Mouse (Mus musculus): ENCODE data around the gene Rps6ka1.
"Not testable (repeated sequence)": the region's sequence is repeated elsewhere in the genome, so short reads cannot be mapped to it uniquely, and the experiment has no call there.

Gene Rps6ka1

DNA sequence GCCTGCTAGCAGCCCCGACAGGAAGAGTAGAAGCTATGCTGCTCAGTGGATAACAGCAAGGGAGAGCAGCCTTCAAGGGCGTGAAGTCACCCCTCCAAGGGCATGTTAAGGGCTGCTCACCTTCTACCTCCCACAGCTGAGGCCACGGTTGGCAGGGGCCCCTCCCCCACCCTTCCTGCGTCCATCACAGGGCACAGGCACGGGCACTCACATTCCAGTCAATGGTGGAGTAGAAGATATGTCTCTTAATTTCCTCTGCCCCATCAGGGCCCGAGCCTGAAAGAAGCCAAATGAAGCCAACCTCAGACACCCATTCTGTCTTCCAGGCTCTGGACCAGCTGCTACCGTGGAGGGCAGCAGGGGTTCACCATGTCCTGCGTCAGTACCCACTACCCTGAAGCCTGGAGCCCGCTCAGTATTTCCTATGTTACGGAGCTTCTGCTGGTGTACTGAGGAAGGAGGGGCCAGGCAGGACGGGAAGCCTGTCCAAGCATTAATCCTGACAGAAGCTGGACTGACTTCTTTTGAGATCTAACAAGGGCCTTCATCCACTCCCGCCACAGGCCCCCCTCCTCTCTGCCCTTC, 23.7 kb downstream of the Rps6ka1 start:
- ATAC-seq (ENCODE audit: low TSS enrichment), result no peak

DNA sequence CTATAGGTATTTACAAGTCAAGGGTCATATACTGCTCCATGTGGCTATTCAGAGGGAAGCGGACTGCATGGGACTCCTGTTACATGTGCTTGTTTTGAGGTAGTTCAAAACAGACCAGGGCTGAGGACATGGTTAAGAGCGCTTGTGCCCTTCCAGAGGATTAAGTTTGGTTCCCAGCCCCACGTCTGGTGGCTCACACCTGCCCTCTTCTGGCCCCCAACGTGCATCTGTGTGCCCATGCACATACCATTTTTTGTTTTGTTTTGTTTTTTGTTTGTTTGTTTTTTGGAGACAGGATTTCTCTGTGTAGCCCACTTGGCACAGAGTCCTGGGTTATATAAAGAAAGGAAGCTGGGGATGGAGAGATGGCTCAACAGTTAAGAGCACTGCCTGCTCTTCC, 30.1 kb downstream of the Rps6ka1 start:
- ATAC-seq (ENCODE audit: low TSS enrichment), result no peak

DNA sequence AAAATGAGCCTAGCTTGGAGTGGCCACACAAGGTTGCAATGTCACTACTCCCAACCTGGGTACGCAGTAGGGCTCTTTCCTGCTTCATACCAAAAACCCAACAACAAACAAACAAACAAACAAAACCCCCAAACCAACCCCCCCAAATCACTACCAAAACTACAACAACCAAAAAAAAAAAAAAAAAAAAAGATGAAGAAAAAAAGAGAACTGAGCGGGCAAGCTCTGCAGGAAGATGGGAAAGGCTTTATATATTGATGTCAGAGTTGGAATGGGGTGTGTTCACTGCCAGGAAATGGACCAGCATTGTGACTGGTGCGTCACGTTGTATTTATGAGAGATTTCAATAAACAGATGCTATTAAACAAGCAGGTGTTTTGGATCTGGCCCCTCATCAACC, 33.0 kb downstream of the Rps6ka1 start:
- no peak for ATAC-seq (ENCODE audit: low TSS enrichment)

DNA sequence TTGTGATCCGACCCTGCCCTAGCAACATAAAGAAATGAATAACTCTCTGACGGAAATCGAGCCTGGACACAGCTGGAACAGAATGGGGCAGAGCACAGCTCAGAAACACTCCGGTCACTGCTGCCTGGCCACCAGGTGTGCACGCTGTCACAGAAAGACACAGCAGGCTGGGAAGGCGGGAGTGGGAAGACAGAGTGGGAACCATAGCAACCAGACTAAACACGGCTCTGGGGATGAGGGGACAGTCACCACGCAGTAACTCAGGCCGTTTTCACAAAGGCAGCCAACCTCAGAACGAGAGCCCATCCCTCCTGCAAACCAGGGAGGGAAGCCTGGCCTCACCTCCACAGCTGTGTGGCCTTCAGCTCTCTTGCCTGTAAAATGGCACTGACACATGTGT, 34.0 kb downstream of the Rps6ka1 start:
- ATAC-seq (ENCODE audit: low TSS enrichment), result peak; percentile 82; the same call in 1 of the 2 replicates

DNA sequence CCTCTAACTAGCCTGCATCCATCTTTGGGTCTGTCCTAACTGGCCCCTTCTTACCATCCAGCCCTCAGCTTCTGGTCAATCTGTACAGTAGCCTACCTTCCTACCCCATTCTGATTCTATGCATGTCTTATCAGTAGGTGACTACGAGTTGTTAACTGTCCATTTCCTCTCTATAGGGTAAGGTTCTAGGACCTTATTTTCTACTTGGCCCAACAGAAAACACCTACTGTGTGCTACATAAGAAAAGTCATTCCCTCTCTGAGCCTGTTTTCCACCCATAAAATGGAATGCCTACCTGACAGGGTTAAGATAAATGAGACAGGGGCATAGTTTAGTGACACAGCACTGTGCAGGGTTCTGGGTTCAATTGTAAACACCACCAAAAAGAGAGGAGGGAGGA, 41.0 kb downstream of the Rps6ka1 start:
- ATAC-seq (ENCODE audit: low TSS enrichment), result no peak

DNA sequence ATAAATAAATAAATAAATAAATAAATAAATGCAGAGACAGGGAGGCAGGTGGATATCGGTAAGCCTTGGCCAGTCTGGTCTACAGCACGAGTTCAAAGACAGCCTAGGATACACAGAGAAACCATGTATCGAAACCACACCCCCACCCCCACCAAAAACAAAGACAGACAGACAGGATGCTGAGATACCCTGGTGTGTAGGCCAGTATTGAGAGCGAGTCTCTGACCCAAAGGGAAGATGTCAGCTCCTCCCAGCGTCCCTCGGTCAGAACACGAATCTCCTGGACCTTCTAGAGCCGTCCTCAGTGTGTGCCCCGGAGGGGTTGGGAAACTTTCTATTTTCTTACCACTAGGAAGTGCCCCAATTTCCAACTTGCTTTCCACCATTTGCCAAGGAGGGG, 42.5 kb downstream of the Rps6ka1 start:
- no peak for ATAC-seq (ENCODE audit: low TSS enrichment)

DNA sequence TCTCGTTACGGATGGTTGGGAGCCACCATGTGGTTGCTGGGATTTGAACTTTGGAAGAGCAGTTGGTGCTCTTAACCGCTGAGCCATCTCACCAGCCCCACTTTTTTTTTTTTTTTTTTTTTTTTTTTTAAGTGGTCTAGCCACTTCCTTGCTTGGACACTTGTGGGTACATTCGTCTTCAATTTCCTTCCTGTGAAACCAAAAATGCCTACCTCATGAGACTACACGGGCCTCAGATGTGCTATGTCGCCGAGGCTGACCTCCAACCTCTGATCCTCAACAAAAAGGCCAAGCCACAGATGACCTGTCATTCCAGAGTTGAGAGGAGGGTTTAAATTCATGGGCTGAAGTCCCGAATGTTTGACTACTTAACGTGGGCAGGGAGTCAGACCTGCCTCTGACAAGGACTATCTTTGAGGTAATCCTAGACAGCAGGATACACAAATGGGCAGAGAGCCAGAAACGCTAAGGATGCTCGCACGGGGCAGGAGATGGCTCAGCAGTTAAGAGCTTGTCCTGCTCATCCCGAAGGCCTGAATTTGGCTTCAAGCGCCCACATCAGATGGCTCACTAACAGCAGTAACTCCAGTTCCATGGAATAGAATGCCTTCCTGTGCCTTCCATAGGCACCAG, 43.3 kb downstream of the Rps6ka1 start:
- ATAC-seq (ENCODE audit: low TSS enrichment), result no peak

DNA sequence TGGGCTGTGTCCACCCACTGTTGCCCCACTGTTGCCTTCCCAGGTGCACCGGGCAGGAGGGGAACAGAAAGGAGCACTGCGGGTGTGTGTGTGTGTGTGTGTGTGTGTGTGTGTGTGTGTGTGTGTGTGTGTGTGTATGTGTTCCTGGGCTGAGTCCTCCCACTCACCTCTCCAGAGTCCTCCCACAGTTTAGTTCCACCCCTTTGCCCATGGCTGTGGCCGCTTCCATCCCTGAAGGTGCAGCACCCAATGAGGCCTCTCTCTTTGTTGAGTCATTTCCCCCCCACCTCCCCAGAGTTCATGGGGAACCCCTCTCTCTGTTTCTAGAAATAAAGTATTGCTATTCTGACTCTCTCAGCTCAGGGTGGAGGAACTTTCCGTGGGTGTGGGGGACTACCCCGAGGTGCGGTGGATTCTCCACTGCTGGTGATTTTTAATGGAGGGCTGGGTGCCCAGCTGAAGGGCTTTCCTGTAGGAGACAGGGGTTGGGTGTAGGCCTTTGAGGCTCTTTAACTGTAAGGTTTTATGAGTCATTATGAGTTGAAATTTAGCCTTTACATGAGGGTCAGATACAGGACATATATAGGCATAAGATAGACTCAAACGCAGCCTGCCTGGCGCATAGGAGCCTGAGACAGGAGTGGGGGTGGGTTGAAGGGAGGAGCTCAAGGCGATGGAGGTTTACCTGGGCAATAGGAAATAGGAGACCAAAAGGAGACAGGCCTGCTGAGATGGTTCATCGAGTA, 44.4 kb downstream of the Rps6ka1 start:
- no peak for ATAC-seq (ENCODE audit: low TSS enrichment)

DNA sequence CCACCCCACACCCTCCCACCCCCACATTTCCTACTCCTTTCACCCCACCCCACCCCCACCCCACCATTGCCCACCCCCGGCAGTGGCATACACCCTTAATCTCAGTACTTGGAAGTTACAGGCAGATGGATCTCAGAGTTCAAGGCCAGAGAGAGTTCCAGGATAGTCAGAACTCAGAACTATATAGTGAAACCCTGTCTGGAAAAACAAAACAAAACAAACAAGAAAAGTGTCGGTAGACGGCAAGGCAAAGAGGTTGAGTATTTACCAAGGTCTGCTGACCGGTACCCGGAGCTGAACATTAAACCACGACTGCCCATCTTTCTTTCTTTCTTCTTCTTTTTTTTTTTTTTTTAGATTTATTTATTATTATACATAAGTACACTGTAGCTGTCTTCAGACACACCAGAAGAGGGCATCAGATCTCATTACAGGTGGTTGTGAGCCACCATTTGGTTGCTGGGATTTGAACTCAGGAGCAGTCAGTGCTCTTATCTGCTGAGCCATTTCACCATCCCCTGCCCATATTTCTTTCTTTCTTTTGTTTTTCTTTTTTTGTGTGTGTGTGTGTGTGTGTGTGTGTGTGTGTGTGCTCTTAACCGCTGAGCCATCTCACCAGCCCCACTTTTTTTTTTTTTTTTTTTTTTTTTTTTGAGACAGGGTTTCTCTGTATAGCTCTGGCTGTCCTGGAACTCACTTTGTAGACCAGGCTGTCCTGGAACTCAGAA, 45.7 kb downstream of the Rps6ka1 start:
- not testable (repeated sequence) for ATAC-seq (ENCODE audit: low TSS enrichment)

DNA sequence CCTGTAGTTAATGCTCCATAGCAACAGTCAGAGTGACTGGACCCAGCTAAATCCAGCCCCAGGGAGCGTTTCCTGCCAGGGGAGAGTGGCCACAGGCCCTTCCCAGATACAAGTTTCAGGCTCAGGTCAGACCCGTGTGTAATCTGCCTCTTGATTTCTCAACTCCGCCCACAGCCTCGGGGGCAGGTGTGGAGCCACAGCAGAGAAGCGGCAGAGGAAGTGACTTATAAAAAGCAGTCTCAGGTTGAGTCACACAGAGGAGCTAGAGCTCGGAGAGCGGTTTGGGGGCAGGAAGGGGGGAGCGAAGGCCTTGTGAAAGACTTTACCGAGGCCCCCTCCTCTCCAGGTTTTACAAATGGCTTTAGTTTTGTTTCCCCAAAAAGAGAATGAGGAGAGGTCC, 46.6 kb downstream of the Rps6ka1 start:
- ATAC-seq (ENCODE audit: low TSS enrichment), result peak; percentile 76; the same call in 1 of the 2 replicates

DNA sequence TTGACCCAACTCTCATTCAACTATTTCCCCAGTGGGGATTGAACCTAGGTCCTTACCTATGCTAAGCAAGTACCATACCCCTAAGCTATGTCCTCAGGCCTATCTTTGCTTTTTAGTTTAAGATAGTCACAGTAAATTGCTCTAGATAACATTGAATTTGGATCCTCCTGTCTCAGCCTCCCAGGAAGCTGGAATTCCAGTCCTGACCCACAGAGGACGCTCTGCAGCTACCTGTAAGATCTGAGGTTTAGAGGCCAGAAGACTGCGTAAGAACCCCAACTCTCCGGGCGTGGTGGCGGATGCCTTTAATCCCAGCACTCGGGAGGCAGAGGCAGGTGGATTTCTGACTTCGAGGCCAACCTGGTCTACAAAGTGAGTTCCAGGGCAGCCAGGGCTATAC, 47.1 kb downstream of the Rps6ka1 start:
- ATAC-seq (ENCODE audit: low TSS enrichment), result no peak

DNA sequence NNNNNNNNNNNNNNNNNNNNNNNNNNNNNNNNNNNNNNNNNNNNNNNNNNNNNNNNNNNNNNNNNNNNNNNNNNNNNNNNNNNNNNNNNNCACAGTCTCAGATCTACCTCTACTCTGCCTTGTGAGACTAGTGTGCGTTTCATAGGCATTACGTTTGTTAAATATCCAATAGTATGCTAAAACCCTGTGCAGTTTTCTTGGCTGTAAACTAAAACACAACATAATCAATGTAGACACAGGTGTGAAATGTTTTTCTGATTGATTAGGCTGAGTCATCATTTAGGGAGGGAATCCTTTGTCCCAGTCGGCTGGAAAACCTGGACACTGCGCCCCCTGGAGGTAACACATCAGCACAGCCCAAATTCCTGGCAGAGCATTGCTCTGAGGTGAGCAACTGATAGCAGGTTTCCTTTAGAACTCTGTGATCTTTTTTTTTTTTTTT, 48.2 kb downstream of the Rps6ka1 start:
- no peak for ATAC-seq (ENCODE audit: low TSS enrichment)

DNA sequence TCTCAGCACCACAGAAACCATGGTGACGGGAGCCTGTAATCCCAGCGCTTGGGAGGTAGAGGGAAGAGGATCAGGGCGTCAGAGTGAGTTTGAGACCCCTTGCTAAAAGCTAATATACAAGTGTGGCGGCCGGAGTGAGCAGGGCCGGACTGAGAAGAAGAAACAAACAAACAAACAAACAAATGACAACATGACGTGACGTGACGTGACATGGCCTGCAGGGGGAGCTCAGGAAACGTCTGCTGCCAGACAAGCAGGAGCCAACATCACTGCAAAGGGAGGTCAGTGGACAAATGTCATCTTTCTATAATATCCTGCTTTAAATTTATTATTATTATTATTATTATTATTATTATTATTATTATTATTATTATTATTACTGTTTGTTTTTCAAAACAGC, 51.0 kb downstream of the Rps6ka1 start:
- ATAC-seq (ENCODE audit: low TSS enrichment), result no peak

DNA sequence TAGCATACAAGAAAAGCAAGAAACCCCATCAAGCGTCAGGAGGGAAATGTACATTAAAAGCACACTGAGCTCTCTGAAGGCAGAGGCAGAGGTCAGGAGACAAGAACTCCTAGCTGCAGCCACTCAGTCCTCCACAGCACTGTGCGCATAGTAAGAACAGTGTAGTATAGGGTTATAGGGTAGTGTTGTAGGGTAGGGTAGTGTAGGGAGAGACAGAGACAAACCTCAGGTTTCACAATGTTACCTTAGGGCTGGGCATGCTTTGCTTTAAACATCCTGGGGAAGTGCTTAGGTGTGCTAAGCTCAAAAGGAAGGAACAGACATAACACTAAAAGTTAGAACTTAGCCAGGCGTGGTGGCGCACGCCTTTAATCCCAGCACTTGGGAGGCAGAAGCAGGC, 52.4 kb downstream of the Rps6ka1 start:
- no peak for ATAC-seq (ENCODE audit: low TSS enrichment)

DNA sequence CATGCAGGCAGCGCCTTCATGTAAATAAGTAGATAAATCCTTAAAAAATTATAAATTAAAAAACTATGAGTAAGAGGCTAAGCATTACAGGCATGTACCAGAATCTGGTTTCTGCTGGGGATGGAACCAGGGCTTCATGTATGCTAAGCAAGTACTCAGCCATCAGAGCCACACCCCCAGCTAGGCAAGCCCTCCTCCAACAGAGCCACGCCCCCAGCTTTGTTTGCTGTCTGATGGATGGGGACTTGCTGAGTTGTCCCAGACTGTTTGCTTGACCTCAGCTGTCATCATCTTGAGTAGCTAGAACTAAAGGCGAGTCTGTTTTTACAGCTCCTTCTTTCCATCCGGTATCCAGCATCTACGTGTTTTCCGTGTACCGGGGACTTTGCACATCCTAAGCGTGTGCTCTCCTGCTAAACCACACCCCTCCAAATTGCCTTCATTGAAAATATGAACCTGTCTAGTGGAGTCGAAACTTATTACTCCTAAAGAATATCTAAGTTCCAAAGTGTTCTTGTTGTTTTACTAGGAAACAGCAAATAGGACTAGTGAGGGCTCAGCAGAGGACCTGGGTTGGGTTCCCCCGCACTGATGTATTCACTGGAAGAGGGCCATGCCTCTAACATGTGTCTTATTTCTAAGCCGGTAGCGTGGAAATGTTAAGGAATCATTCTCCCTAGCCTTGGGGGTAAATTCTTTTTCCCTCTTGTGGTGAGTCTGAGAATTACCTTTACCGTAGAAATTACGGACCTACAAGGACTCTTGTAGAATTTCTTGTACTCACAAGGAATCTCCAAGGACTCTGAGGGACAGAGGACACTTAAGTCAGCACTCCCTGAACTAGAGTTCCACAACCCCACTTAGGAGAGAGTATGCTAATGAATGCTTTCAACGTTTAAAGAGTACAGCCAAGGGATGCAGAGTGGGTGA, 54.4 kb downstream of the Rps6ka1 start:
- ATAC-seq (ENCODE audit: low TSS enrichment), result no peak

DNA sequence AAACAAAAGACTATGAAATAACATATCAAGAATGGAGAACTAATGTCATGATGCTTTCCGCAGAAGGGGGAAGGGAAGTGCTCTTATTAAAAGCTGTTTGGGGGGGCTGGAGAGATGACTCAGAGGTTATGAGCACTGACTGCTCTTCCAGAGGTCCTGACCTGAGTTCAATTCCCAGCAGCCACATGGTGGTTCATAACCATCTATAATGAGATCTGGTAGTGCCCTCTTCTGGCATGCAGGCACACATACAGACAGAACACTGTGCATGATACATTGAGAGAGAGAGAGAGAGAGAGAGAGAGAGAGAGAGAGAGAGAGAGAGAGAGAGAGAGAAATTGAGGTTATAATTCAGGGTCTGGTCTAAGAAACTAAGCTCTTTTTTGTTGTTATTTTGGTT, 57.1 kb downstream of the Rps6ka1 start:
- ATAC-seq (ENCODE audit: low TSS enrichment), result no peak

DNA sequence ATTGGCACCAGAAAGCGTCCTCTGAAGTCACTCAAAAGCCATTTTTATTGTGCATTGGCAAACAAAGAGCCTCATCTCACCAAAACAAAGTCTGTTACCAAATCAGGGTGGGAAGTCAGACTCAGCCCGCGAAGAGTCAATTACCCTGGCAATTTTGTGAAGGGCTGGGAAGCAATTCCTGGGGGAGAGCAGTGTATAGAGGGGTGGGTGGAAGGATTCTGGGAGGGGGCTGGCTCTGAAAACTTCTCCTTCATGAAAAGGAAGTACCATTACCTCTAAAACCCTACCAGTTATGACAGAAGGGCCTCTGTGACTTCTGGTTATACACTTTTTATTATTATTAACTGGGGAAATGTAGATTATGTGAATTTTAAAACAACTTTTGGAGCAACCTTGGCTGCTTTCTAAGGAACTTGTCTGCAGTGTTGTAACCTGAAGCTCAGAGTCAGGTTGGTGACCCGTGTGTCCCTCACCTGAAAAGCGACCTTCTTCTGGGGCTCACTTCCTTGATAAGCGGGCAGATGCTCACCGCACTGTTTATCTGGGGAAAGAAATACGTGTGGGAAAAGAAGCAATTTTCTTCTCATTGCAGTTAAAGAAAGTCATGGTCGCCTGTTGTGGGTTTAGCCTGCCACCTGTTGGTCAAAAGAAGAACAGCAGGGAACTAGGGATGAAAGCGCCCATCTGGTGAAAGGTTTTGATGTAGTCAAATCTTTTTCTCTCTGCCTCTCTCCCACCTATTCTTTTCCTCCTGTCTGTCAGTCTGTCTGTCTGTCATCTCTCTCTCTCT, 58.1 kb downstream of the Rps6ka1 start:
- ATAC-seq (ENCODE audit: low TSS enrichment), result no peak

DNA sequence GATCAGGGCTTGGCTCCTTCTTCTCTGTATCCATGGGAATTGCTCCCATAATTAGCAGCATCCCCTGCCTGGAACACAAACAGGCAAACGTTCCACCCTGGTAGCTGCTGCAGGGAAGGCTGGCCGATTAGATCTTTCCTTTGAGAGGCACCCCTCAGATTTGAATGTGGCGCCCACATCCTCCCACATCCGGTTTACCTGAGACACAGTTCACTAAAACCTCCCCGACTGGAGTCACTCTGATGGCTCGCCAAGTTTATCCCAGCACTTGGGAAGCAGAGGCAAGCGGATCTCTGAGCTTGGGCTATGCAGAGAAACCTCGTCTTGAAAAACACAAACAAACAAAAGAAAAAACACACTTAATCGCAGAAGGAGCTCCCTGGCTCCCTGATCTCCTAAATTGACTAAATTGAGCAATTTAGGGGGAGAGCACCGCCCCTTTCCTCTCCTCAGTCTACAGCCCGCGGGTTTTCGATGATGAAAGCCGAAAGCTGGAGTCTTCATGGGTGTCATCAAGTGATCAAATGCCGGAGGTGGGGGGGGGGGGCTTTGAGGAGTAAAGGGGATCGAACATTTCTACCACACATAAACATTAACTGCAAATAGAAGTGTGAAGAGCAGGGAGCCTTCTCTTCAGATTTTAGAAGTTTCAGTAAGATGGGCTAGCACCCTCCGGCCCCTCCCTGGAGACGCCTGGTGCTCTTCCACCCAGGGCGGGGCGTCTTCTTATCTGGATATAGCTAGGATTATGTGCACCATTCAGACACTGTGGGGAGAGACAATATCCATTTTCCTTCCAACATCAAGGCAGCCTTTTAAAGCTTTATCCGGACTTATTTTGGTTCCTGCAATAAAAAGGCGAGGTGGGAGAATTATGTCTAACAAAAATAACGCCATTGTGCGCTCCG, 59.5 kb downstream of the Rps6ka1 start:
- ATAC-seq (ENCODE audit: low TSS enrichment), result no peak

DNA sequence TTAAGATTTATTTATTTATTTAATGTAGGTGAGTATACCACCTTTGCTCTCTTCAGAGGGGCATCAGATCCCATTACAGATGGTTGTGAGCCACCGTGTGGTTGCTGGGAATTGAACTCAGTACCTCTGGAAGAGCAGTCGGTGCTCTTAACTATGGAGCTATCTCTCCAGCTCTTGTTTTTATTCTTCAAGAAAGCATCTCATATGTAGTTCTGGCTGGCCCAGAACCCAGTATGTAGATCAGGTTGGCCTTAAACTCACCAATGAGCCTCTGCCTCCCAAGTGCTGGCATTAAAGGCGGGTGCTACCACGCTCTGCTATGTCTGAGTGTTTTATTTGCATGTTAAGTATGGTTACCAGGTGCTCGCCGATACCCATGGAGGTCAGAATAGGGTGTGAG, 60.2 kb downstream of the Rps6ka1 start:
- no peak for ATAC-seq (ENCODE audit: low TSS enrichment)

DNA sequence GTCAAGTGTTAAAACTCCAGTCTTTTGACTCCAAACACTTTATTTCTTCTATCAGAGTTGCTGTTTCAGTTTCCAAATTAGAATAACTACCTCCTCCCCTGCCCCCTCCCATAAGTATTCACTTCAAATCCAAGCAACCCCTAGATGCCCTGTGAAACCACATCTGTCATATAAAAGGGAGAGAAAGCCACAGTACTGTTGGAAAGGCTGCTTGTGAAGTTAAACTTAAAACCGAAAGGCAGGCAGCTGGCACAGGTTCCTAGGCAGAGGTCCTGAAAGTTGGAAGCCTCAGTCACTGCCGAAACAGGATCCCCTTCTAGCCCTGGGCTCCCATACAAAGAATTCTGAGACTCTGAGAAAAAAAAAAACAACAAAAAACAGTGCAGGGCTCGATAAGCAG, 61.9 kb downstream of the Rps6ka1 start:
- ATAC-seq (ENCODE audit: low TSS enrichment), result no peak

Measured in frontal cortex, adult (tissue).